Comparison of ENCODE assay signal across 19 mouse cellular contexts in genomic region chr3:65315837-65316236, GRCm38 (mm10).
"Had no signal": no experiment of that assay in that cellular context is flagged by ENCODE, and none has a peak within 500 bp of the region (broad histone marks: within the 10 kb centered on the region; RNA-seq: fewer than 3 reads in every experiment).

No protein-coding gene starts in this region.

- H3K27ac ChIP-seq: liver, embryonic 15.5 days; lung, embryonic 15.5 days; macrophage; midbrain, embryonic 12.5 days; midbrain, embryonic 15.5 days; neural tube, embryonic 12.5 days; stomach, embryonic 15.5 days; stomach, postnatal 0 days had no signal

- DNase-seq: liver, postnatal 0 days; lung, adult 2 months; lung, postnatal 14 days; lung, postnatal 36 days; right cerebral cortex, postnatal 14 days; right cerebral cortex, postnatal 4 days; thymus, adult 2 months; thymus, postnatal 14 days; thymus, postnatal 36 days had no signal

- H3K4me3 ChIP-seq: liver, embryonic 15.5 days; lung, embryonic 15.5 days; megakaryocyte, embryonic 14.5 days; midbrain, embryonic 12.5 days; midbrain, embryonic 15.5 days; neural tube, embryonic 12.5 days; stomach, embryonic 15.5 days had no signal

- H3K9me3 ChIP-seq: liver, embryonic 15.5 days; lung, embryonic 15.5 days; megakaryocyte, embryonic 14.5 days; midbrain, embryonic 12.5 days; midbrain, embryonic 15.5 days; neural tube, embryonic 12.5 days; stomach, embryonic 15.5 days had no signal

- H3K4me1 ChIP-seq: liver, embryonic 15.5 days; megakaryocyte, embryonic 14.5 days; midbrain, embryonic 12.5 days; midbrain, embryonic 15.5 days; neural tube, embryonic 12.5 days; stomach, embryonic 15.5 days had no signal

- H3K9ac ChIP-seq: liver, embryonic 15.5 days; liver, postnatal 0 days; lung, embryonic 15.5 days; midbrain, embryonic 12.5 days; midbrain, embryonic 15.5 days; neural tube, embryonic 12.5 days; stomach, embryonic 15.5 days had no signal

- H3K27me3 ChIP-seq: liver, embryonic 15.5 days; lung, embryonic 15.5 days; megakaryocyte, embryonic 14.5 days; midbrain, embryonic 12.5 days; midbrain, embryonic 15.5 days; neural tube, embryonic 12.5 days; stomach, embryonic 15.5 days had no signal

- H3K36me3 ChIP-seq: liver, embryonic 15.5 days; lung, embryonic 15.5 days; midbrain, embryonic 12.5 days; midbrain, embryonic 15.5 days; neural tube, embryonic 12.5 days; stomach, embryonic 15.5 days had no signal

- H3K4me2 ChIP-seq: liver, embryonic 15.5 days; lung, embryonic 15.5 days; midbrain, embryonic 12.5 days; midbrain, embryonic 15.5 days; neural tube, embryonic 12.5 days; stomach, embryonic 15.5 days had no signal

- ATAC-seq: liver, postnatal 0 days; lung, postnatal 0 days; midbrain, embryonic 15.5 days had no signal
